Mouse (Mus musculus) G1E (cell line): ENCODE results near the gene Gm17606. TPM values are rescaled to one million over a fixed set of nuclear protein-coding genes. Genes with fewer than 3 reads are reported as not detected.

Source experiments
- ATAC-seq: 2 replicates; pipeline ENCODE4 v1.8.0; 2016; ENCODE audit warnings: mild to moderate bottlenecking; ENCODE audit not compliant: insufficient number of reproducible peaks, poor library complexity, low FRiP score, severe bottlenecking; ENCODE audit errors: extremely low read depth
- DNase-seq: peaks from one replicate; pipeline ENCODE4 v3.0.0; 2012; ENCODE audit warnings: low spot score
- H3K27me3 ChIP-seq: 2 replicates; pipeline ENCODE4 v1.6.1; 2012; ENCODE audit warnings: mild to moderate bottlenecking, low read length, inconsistent platforms; ENCODE audit not compliant: insufficient read depth
- H3K36me3 ChIP-seq: replicated peaks from 2 replicates; pipeline ENCODE3; 2012; ENCODE audit warnings: mild to moderate bottlenecking, inconsistent platforms
- H3K4me1 ChIP-seq: 2 replicates; pipeline ENCODE4 v1.6.1; 2012; ENCODE audit warnings: low read depth, low read length, inconsistent platforms, mixed read lengths; ENCODE audit not compliant: insufficient read depth
- H3K4me3 ChIP-seq: 2 replicates; pipeline ENCODE4 v1.5.1; 2012; ENCODE audit warnings: low read depth, mild to moderate bottlenecking, inconsistent platforms, low read length, moderate library complexity, mixed read lengths
- H3K9me3 ChIP-seq: replicated peaks from 2 replicates; pipeline ENCODE4 v1.6.1; 2012; ENCODE audit warnings: inconsistent platforms
- CTCF ChIP-seq: IDR thresholded peaks from 2 replicates; pipeline ENCODE4 v1.5.1; 2012; ENCODE audit warnings: low read depth, low read length, inconsistent platforms, mixed read lengths
- GATA1 ChIP-seq: IDR thresholded peaks from 2 replicates; pipeline ENCODE4 v1.6.1; 2012; ENCODE audit warnings: borderline replicate concordance, low read length, inconsistent platforms, mixed read lengths
- GATA2 ChIP-seq: IDR thresholded peaks from 2 replicates; pipeline ENCODE4 v1.6.1; 2012; ENCODE audit warnings: low read depth, low read length, inconsistent platforms, borderline replicate concordance
- POLR2AphosphoS5 ChIP-seq: IDR thresholded peaks from 2 replicates; pipeline ENCODE4 v1.6.1; 2012; ENCODE audit warnings: low read depth, low read length, inconsistent platforms; ENCODE audit not compliant: insufficient replicate concordance
- TAL1 ChIP-seq: conservative IDR thresholded peaks from 2 replicates; pipeline ENCODE4 v1.6.1; 2012; ENCODE audit warnings: low read depth, low read length, inconsistent platforms, mixed read lengths
- polyA plus RNA-seq: library from polyadenylated mRNA; stranded (reverse); fragments of >175 nt; gene quantifications from 2 replicates; pipeline ENCODE4 v1.2.3, GENCODE M21; 2012
- total RNA-seq, 2 experiments: library from RNA; stranded (forward) in 1 of 2; stranded (reverse) in 1 of 2; fragments of 200-1000 nt in 1 of 2; fragments of >200 nt in 1 of 2; fragmentation: Nextera tagmentation in 1 of 2; gene quantifications; 2 replicates each; pipeline ENCODE4 v1.2.3; 2014 to 2017

Gene Gm17606
- total and polyA plus RNA-seq, 3 experiments = not detected

DNA sequence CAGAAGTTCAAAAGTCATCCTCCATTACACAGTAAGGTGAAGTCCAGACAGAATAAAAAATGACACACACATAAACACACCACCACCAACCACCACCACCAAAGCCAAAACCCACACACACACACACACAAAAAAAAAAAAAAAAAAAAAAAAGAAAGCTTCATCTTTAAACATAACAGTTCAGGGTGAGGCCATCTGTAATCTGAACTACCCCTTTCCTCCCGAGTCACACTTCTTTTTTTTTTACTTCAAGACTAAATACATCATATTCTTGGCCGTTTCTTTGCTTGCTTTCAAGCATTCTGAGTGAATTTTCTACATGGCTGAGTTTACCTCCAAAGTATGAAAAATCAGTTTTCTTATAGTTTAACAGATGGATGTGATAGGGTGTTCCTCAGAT is 39.2 kb upstream of the Gm17606 start:
- H3K9me3 ChIP-seq = no peaks in the 10 kb centered on the region
- H3K27me3 ChIP-seq = no peaks in the 10 kb centered on the region
- DNase-seq (no peak), ATAC-seq (no peak)
- peaks cover 6% of the 10 kb centered on the region for H3K36me3 ChIP-seq
- no peak for TF ChIP-seq TAL1
- TF ChIP-seq GATA1 = no peak
- H3K4me3 ChIP-seq = no peak overlapping the region
- peaks cover 38% of the 10 kb centered on the region for H3K4me1 ChIP-seq

DNA sequence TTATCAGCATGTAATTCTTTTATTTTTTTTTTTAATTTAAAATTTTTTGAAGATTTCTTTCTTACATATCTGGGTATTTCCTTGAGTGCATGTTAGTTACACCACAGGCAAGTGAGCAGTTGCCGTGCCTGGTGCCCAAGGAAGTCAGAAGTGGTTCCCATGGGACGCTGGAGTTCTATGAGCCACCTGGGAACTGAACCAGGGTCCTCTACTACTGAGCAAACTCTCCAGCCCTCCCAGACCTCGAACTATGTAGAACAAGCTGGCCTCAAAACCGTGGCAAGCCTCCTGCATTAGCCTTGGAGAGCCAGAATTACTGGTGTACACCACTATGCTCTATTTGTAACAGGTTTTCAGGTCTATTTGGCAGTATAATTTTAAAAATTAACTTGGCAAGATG is 38.1 kb upstream of the Gm17606 start:
- Histone ChIP-seq H3K4me3 (peak overlapping the region; percentile 76; the same call in 1 of the 2 replicates), H3K27me3 (no peaks in the 10 kb centered on the region), H3K4me1 (peaks cover 42% of the 10 kb centered on the region), H3K9me3 (no peaks in the 10 kb centered on the region), H3K36me3 (peaks cover 6% of the 10 kb centered on the region)
- ATAC-seq (no peak), DNase-seq (no peak)
- no peak for TF ChIP-seq CTCF
- TF ChIP-seq TAL1 = no peak
- TF ChIP-seq POLR2AphosphoS5 = no peak
- no peak for TF ChIP-seq GATA2
- no peak for TF ChIP-seq GATA1

DNA sequence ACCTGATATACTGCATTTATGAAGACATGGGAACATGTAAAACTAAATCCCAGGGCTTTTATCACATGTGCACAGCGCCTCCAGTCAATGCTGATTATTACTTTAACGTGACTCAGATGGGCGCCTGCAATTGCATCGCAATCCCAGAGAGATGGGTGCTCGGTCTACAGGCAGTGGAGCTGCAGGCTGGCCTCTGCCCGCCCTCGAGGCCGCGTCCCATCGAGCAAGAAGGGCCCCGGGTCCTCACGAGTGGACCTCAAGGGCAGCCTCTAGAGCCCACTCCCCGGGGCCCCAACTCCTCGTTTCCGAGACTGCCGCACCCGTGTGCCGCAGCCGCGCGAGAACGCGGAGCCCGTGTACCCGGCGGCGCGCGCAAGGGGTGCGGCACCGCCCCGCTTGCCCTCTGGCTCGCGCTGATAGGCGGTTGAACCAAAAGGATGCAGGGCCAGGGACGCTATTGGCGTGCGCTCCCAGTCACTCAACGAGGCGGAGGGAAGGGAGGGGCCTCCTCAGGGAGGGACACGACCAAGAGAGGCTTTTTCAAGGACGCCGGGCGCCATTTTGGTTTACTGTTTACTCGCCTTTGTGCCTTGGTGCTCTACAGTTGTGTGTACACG is 37.6 kb upstream of the Gm17606 start:
- TF ChIP-seq GATA1 (no peak), GATA2 (no peak), CTCF (no peak), TAL1 (no peak), POLR2AphosphoS5 (no peak)
- no peaks in the 10 kb centered on the region for H3K9me3 ChIP-seq
- no peaks in the 10 kb centered on the region for H3K27me3 ChIP-seq
- peak; percentile 97 for DNase-seq
- ATAC-seq = peak; percentile 96
- H3K4me3 ChIP-seq = peak overlapping the region; percentile 76
- peaks cover 45% of the 10 kb centered on the region for H3K4me1 ChIP-seq
- H3K36me3 ChIP-seq = peaks cover 5% of the 10 kb centered on the region

DNA sequence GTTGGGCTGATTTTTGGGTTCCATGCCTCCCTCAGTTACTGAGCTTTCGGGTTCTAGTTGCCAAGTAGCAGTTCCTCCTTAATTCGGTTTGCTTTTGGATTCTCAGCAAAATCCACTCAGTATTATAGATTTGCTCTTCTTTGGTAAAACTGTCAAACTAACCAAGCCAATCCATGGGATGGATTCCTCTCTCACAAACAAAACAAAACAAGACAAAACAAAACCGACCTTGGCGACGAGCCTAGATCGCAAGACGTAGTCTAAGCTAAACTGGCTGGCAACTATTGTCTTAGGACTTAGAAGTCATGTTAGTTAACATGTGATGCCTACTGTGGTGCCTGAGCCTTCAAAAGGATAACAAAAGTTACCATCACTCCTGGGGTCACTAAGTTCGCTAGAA is 37.1 kb upstream of the Gm17606 start:
- peak overlapping the region; percentile 76 for H3K4me3 ChIP-seq
- peaks cover 45% of the 10 kb centered on the region for H3K4me1 ChIP-seq
- H3K9me3 ChIP-seq = no peaks in the 10 kb centered on the region
- H3K36me3 ChIP-seq = peaks cover 5% of the 10 kb centered on the region
- DNase-seq = no peak
- no peak for TF ChIP-seq GATA1
- no peaks in the 10 kb centered on the region for H3K27me3 ChIP-seq
- no peak for ATAC-seq

DNA sequence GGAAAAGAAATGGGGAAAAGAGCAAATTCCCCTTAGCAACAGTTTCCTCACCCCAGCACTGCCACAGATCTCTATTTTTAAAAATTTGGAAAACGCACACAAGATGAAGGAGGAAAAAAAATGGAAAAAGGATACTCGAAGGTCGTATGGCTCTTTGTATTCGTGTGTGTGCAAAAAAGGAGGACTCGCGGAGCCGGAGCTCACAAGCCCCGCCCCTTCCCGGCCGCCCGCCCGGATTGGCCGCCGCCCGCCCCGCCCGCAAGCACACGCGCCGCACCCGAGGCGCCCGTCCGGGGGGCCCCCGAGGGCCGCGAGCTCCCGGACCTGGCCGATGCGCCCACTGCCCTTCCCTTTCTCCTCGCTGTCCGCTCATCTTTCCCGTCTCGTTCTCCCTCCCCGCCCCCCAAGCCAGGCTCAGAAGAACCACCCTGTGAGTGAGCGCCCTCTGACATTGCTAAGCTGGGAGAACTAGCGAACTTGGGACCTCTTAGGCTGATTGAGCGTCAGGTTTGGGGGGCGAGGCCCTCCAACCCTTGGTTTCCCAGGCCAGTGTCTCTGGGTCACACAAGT is 34.9 kb upstream of the Gm17606 start, which contains the start of gene 4931414P19Rik:
TSS of gene 4931414P19Rik (minus strand) at position 242 of the 570 bp plus-strand sequence.
- TF ChIP-seq GATA2 (no peak), POLR2AphosphoS5 (no peak), GATA1 (no peak), TAL1 (no peak), CTCF (no peak)
- no peaks in the 10 kb centered on the region for H3K9me3 ChIP-seq
- DNase-seq = peak; percentile 81
- H3K4me3 ChIP-seq = peak within 1 kb of the TSS; percentile 66
- H3K36me3 ChIP-seq = peaks cover 11% of the 10 kb centered on the region
- H3K4me1 ChIP-seq = peaks cover 47% of the 10 kb centered on the region
- no peak for ATAC-seq
- H3K27me3 ChIP-seq = no peaks in the 10 kb centered on the region

DNA sequence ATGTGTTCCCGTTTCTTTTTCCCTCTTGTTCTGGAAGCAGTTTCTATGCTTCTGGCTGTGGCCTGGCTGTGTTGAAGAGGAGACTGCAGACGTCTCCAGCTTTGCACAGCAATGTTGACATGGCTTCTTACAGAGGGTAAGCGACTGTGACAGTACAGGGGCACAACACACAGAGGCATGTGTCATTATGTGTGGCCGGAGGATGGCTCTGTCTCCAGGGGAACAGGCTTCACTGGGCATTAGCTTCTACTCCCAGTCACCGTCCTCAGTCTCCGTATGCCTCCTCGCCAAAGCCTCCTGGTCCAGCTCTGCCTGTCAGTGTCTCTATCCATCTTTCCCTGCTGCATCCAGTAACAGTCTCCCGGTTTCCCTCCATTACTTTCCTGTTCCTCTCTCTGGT is 33.5 kb upstream of the Gm17606 start:
- DNase-seq = no peak
- no peak overlapping the region for H3K4me3 ChIP-seq
- peaks cover 25% of the 10 kb centered on the region for H3K36me3 ChIP-seq
- H3K27me3 ChIP-seq = no peaks in the 10 kb centered on the region
- H3K9me3 ChIP-seq = no peaks in the 10 kb centered on the region
- H3K4me1 ChIP-seq = peaks cover 40% of the 10 kb centered on the region
- no peak for ATAC-seq
- no peak for TF ChIP-seq GATA2
- TF ChIP-seq GATA1 = no peak
- no peak for TF ChIP-seq POLR2AphosphoS5
- no peak for TF ChIP-seq CTCF
- no peak for TF ChIP-seq TAL1

DNA sequence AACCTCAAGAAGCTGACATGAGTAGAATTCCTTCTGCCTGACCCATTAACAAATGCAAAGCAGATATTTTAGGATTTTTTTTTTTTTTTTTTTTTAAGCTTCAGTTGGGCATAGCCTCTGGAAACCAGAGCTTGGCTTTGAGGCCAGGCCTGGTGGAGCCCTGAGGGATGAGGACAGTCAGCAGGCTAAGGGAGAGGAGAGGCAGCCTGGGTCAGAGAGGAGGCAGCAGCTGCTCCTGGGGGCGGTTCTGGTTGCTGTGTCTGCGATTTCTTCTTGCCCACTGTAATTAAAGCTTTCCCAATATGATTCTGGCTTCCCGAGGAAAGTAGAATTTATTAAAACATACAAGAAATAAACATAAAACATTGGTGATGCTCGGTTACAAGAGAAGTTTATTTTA is 31.5 kb upstream of the Gm17606 start:
- H3K9me3 ChIP-seq = no peaks in the 10 kb centered on the region
- TF ChIP-seq CTCF (no peak), GATA2 (no peak), POLR2AphosphoS5 (no peak), GATA1 (no peak), TAL1 (no peak)
- peaks cover 23% of the 10 kb centered on the region for H3K4me1 ChIP-seq
- no peak for DNase-seq
- H3K27me3 ChIP-seq = no peaks in the 10 kb centered on the region
- H3K4me3 ChIP-seq = no peak overlapping the region
- no peak for ATAC-seq
- peaks cover 39% of the 10 kb centered on the region for H3K36me3 ChIP-seq
